Mouse (Mus musculus) neural tube, embryonic 15.5 days (tissue): Measurements from ENCODE around the gene BC061237. TPM values are rescaled to one million over a fixed set of nuclear protein-coding genes. Genes with fewer than 3 reads are reported as not detected.
"Not testable (repeated sequence)": the region's sequence is repeated elsewhere in the genome, so short reads cannot be mapped to it uniquely, and the experiment has no call there.

Experiments
- ATAC-seq: fragments of 200-750 bp; cut with Nextera tagmentation; 2 replicates; pipeline ENCODE4 v1.8.0; 2017; ENCODE audit warnings: mild to moderate bottlenecking, moderate TSS enrichment, moderate library complexity; ENCODE audit not compliant: low FRiP score
- H3K27ac ChIP-seq: fragments of 300-500 bp; sonication (generic); replicated peaks from 2 replicates; pipeline ENCODE4 v1.5.1; 2015; ENCODE audit warnings: mild to moderate bottlenecking, inconsistent platforms
- H3K27me3 ChIP-seq: fragments of 300-500 bp; sonication (generic); replicated peaks from 2 replicates; pipeline ENCODE4 v1.6.1; 2015; ENCODE audit warnings: inconsistent platforms
- H3K36me3 ChIP-seq: fragments of 300-500 bp; sonication (generic); 2 replicates; pipeline ENCODE4 v1.6.1; 2015; ENCODE audit warnings: inconsistent platforms
- H3K4me1 ChIP-seq: fragments of 300-500 bp; sonication (generic); 2 replicates; pipeline ENCODE4 v1.6.1; 2015; ENCODE audit warnings: inconsistent platforms
- H3K4me2 ChIP-seq: fragments of 300-500 bp; sonication (generic); 2 replicates; pipeline ENCODE4 v1.6.1; 2015; ENCODE audit warnings: inconsistent platforms, mild to moderate bottlenecking, moderate library complexity
- H3K4me3 ChIP-seq: fragments of 300-500 bp; sonication (generic); replicated peaks from 2 replicates; pipeline ENCODE4 v1.5.1; 2015; ENCODE audit warnings: mild to moderate bottlenecking, inconsistent platforms
- H3K9ac ChIP-seq: fragments of 300-500 bp; sonication (generic); replicated peaks from 2 replicates; pipeline ENCODE4 v1.6.1; 2015; ENCODE audit warnings: mild to moderate bottlenecking, inconsistent platforms
- H3K9me3 ChIP-seq: fragments of 300-500 bp; sonication (generic); replicated peaks from 2 replicates; pipeline ENCODE4 v1.6.1; 2016; ENCODE audit warnings: inconsistent platforms
- WGBS: fragments of 180-500 bp; shearing (Covaris S2); methylation state at CpG from one replicate; pipeline ENCODE4 v1.1.7; 2015; ENCODE audit warnings: mixed read lengths; 5-methylcytosine and 5-hydroxymethylcytosine counted together
- polyA plus RNA-seq: library from polyadenylated mRNA; unstranded; fragments of >200 nt; fragmentation: Nextera tagmentation; extraction: Ambion mirVana; gene quantifications from 2 replicates; pipeline ENCODE4 v1.2.1, GENCODE M21; 2015

Gene BC061237
- polyA plus RNA-seq: 0.18 TPM in 1 of 2 replicates, not detected in the other

DNA sequence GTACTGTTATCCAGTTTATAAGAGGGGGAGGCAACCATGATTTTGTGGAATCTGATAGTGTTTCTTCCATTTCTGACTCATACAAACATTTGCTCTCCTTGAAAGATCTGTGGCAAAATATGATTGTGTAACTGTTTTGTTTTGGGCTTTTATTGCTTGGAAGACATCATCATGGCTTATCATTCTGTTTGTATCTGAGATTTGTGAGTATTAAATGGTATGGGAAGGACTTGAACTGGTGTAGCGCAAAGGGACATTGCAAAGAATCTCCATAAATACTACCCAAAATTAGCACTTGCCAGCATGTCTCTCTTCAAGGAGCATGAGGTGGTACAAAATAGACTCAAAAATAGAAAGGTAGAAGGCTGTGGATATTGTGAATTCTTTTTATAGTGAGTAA lies at the start of gene BC061237:
TSS of gene BC061237 (plus strand) at position 301 of the 400 bp plus-strand sequence.
- H3K4me3 ChIP-seq, H3K27me3 ChIP-seq, H3K4me2 ChIP-seq, H3K4me1 ChIP-seq, H3K9me3 ChIP-seq, H3K9ac ChIP-seq, H3K27ac ChIP-seq, ATAC-seq, H3K36me3 ChIP-seq: not testable (repeated sequence)
- 100% methylated on average over 1 of the region's 1 CpGs for WGBS

DNA sequence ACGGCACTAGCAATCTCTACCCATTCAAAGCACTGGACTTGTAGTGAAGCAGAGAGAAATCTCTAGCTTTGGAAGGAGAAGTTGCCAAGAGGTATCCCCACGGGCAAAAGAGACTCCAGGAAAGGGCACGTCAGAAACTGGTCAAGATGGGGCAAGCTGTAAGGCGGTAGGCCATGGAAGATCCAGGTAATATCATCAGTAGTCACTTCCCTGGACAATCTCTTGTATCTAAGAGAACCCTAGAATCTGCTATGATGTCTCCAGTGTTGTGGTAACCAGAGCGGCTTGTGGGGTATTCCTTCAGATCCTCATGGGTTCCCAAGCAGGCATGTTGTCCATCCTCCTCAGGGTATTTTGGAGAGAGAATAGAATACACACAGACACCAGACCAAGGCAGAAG lies 25.7 kb downstream of the BC061237 start, which contains the start of gene Gm17093:
TSS of gene Gm17093 (plus strand) at position 301 of the 400 bp plus-strand sequence.
- H3K36me3 ChIP-seq, H3K9me3 ChIP-seq, H3K4me2 ChIP-seq, ATAC-seq, H3K9ac ChIP-seq, H3K4me1 ChIP-seq, H3K4me3 ChIP-seq, H3K27ac ChIP-seq, H3K27me3 ChIP-seq: not testable (repeated sequence)
- WGBS: 90% methylated on average over 5 of the region's 5 CpGs

DNA sequence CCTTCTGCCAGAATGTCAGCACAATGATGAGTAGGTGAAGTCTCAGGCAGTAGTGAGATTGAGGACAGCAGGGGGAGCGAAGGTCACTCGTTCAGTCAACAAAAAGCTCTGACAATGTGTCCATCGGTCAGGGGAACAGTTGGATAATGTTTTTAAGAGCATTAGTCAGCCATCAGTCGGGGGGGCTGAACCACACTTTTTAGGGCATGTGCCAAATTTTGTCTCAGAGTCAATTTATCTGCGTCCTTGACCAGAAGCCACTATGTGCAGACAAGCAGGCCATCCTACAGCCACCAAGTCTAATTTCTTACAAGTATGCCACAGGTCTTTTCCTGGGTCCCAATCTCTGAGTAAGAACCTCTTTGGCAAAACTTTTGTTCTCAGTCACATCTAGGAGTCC lies 55.7 kb downstream of the BC061237 start:
- H3K4me3 ChIP-seq, H3K9me3 ChIP-seq, H3K4me1 ChIP-seq, H3K4me2 ChIP-seq, H3K27ac ChIP-seq, H3K36me3 ChIP-seq, H3K27me3 ChIP-seq, ATAC-seq, H3K9ac ChIP-seq: not testable (repeated sequence)
- WGBS: 91% methylated on average over 4 of the region's 5 CpGs

Other genes starting within 250 kb of the BC061237 start
- gene Gm8220, start 206.9 kb upstream of the BC061237 start, polyA plus RNA-seq: not detected in 2 replicates
- gene Gm5930, start 153.9 kb upstream of the BC061237 start, polyA plus RNA-seq: not detected in 2 replicates
- gene Gm8229, start 127.1 kb upstream of the BC061237 start, polyA plus RNA-seq: not detected in 2 replicates
- not detected in 2 replicates for gene Gm3371, start 81.8 kb upstream of the BC061237 start, polyA plus RNA-seq
- gene Gm8232, start 58.8 kb upstream of the BC061237 start, polyA plus RNA-seq: not detected in 2 replicates
- not detected in 2 replicates for gene Gm17093, start 25.8 kb downstream of the BC061237 start, polyA plus RNA-seq
- not detected in 2 replicates for gene Gm8247, start 90.7 kb downstream of the BC061237 start, polyA plus RNA-seq
- gene Gm5624, start 135.5 kb downstream of the BC061237 start, polyA plus RNA-seq: not detected in 2 replicates
- not detected in 2 replicates for gene Gm8257, start 214.0 kb downstream of the BC061237 start, polyA plus RNA-seq